Mouse (Mus musculus) gastrocnemius, postnatal 14 days (tissue): ENCODE measurements at regions not wholly inside any gene's neighbourhood (a gene's known extent, or its start where the extent isn't known, plus 50 kb on each side); places are given as distances from the start of the nearest gene placed in this dataset.

Experiments used
- DNase-seq: peaks from one replicate; pipeline ENCODE4 v3.0.0; 2021; ENCODE audit warnings: mixed read lengths
- intact Hi-C: fragments of 180-260 bp; cut with DNase I; formaldehyde crosslinking; loops from one replicate; pipeline ENCODE4 v1.15.1; 2025; ENCODE audit warnings: low total_unique reads

DNA sequence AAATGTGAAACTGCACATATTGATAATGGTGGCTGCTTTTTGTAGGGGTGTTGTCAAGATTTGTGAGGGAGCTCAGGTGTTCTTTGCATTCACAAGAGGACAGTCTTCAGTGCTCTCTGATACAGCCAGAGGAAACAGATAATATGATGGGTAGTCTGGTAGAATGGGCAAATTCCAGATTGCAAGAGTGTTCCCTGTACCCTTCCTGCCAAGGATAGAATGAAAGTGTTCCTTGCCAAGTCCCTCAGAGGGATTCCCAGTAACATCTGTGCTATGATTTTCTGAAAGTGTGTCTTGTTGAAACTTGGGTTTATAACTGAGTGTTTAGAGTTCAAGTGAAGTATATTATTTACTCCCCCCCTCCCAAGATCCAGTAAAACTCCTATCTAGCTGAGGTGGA lies 221.1 kb upstream of the Fam98a start:
- intact Hi-C loops, result no loop called here
- DNase-seq, result no peak

GRCm38 (mm10) chr17:75768654-75769053 lies 216.9 kb upstream of the Fam98a start:
- no peak for DNase-seq
- intact Hi-C loops, result no loop called here

DNA sequence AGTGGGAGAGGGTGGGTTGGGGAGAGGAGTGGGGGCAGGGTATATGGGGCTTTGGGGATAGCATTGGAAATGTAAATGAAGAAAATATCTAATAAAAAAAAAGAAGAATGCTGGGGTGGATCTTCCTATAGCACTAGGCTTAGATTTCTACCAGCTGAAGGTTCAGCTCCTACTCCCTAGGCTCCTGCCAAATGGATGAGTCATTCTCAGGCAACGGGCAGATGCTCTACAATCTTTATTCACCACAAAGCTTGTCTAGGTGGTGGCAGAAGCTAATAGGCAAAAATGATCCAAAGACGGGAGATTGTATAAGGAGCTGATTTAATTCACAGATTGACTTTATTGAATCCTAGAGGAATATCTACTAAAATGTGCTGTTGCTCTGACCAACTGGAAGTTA lies 211.6 kb upstream of the Fam98a start:
- no peak for DNase-seq
- intact Hi-C loops, result no loop called here

DNA sequence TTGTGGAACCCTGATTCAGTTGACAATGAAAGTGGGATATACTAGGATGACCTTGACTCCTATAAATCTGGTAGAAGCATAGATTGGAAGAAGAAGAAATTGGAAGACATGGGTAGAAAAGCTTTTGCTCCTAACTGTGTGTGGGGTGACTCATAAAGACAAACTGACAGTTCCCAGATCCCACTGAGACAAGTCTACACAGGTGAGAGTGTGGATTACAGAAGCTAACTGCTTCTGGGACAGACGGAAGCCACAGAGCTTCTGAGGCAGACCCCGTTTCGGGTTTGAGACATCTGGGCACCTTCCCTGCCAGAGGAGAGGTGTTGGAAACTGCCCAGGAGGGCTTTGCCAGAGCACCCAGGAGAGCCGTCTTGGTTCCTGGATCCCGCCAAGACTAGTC lies 204.7 kb upstream of the Fam98a start:
- intact Hi-C loops, result no loop called here
- DNase-seq, result no peak

DNA sequence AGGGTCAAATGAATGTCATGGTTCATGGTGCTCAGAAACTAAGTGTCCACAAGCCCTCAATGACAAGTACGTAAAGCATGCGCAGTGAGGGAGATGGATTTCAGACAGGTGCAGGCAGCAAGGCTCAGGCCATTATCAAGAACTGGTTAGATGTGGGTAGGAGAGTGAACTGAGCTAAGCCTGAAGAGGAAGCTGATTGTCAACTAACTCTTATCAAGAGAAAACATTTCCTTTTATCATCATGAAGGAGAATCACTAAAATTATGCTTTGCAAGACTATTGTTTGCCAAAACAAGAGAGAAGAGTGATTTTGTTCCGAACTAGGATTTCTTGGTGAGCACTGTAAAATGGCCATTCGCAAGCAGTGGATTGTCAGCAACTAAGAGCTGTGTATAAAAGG lies 164.7 kb upstream of the Fam98a start:
- intact Hi-C loops, result no loop called here

DNA sequence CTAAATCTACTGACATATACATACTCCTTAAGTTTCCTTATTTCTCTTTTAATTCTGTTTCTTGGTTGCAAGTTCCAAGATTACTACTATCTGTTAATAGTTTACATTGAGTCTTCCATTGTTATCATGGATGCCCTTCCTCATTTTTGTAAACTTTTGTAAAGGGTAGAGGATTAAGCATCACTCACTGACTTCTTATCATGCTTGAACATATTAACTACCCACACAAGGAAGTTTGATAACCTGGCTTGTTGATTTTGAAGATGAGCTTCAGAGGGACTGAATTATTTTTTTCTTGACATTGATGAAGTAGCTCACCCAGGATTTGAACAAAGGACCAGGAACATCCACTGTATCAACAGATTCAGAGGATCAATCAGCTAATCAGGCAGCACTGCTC lies 162.8 kb upstream of the Fam98a start:
- DNase-seq, result no peak
- intact Hi-C loops, result no loop called here

More for the DNA sequence above, 164.7 kb upstream of the Fam98a start:
- no peak for DNase-seq

DNA sequence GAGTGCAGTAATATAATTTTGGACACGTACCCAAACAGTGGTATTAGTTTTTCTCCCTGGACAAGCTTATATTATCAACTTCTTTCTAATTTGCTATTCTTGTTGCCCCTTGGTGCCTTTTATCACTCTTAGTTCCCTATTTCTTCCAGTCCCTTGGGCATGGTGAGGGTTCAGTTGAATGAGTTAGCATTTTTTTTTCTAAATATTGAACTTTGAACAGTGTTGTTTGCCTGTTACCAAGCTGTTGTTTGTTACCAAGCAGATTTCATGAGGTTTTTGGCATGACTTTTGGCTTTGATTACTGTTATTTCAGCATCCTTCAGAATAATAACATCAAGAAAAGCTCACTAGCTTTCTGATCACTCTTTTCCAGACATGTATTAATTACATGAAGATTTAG lies 162.3 kb upstream of the Fam98a start:
- intact Hi-C loops, result no loop called here

DNA sequence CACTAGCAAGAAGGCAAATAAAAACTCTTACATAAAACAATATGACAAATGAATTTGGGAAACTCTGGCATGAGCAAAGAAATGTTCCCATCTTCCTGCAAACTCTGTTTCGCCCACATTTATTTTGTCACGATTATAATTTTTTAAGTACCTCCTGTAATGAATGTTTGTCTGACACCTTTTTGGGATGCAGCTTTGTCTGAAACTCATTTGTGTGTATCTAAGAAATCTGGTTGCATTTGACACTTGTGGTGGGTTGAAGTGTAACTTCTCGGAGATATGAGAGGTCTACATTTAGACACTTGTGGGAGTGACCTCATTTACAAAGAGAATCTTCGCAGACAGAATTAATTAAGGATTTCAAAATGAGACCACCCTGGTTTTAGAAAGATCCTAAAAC lies 155.9 kb upstream of the Fam98a start:
- DNase-seq, result no peak
- intact Hi-C loops, result no loop called here

More for the DNA sequence above, 162.3 kb upstream of the Fam98a start:
- DNase-seq, result no peak

DNA sequence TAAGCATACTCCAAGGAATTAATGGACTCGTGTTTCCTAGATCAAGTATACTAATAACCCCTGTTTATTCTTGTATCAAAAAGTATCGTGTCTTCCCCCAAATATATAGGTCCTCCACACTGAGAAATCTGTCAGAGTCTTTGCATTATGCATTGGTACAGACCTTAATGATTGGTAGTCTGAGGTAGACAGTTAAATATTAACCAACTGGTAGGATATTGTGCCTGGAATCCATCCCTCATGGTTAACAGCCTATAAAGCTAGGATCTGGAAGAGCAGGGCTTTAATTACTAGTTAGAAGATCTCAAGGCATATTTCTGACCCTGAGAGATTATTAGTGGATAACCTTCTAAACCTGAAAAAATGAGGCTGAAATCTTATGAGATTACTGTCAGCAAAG lies 153.6 kb upstream of the Fam98a start:
- DNase-seq, result no peak
- intact Hi-C loops, result no loop called here

DNA sequence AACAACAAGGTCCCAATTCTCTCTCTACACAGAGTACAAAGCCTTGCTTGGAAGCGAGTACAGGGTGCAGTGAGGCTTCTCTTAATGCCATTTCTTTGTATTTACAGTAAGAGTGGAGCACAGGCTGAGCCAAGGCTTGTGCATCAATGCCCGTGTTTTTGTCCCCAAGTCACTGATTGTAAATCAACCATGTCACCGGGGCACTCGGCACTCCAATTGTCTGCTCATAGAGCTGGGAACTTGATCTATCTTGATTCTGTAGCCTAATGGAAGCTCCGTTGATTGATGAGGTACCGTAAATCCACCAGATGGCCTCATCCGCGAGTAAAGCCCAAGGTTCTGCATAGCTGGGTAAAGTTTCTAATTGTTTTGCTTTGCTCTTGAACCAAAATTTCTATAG lies 152.1 kb upstream of the Fam98a start:
- no peak for DNase-seq

DNA sequence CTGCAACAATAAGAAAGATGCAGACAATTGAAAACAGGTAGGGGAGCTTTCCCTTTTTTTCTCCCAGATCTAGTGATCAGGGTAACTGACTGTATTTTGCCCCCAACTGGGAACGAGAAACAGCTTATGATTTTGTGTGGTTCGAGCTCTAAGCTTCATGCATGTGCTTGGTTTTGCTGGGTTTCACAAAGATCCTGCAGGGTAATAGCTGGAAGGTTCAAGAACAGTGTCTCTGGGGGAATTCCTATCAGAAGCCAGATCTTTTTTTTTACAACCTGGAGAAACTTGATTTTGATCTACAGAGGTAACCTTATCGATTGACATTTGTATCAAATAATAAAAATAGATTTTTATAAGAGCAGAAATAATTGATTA lies 145.0 kb upstream of the Fam98a start:
- DNase-seq, result no peak
- intact Hi-C loops, result no loop called here

More for the DNA sequence above, 152.1 kb upstream of the Fam98a start:
- intact Hi-C loops, result no loop called here

DNA sequence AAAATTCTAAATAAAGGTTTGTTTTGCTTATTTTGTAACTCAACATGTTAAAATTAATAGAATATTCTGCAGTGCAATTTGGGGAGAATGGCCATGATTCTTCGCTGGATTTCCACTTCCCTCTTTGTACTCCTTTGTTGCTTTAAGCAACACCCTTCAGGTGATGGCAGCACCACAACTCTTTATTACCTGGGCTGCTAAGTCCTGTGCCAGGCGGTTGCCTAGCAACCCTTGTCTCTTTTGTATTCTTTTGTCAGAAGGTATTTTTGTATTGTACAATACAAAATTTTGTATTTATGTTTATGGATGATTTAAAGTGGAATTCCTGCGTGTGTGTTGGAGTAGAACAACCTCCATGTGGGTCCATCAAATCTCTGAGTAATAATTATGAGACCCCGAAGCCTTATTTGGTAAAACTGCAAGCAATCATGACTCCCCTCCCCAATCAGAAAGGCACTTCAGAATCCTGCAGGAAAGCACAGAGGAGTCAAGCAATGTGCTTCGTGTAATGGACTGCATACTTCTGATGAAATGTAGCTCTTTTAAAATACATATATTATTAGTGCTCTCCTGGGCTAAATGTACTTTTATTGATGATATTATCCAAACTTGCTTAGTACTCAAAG lies 144.5 kb upstream of the Fam98a start:
- no peak for DNase-seq
- intact Hi-C loops, result no loop called here

DNA sequence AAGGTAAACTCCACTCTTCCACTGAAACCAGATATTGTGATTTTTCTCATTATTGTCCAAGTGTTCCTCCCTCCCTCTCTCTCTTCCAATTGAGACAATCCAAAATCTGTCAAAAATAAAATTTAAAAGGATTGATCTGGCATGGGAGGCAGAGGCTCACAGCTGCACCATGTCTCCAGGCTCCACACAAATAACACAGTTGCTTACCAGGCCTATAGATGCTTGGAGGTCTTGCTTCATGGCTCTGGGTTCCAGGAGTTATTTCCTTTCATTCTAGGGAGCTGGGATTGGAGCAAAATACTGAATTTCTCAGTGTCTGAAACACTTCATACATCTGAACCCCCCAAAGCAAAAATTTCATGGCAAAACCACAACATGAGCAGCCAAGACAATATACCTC lies 134.2 kb upstream of the Fam98a start:
- no peak for DNase-seq
- intact Hi-C loops, result no loop called here

DNA sequence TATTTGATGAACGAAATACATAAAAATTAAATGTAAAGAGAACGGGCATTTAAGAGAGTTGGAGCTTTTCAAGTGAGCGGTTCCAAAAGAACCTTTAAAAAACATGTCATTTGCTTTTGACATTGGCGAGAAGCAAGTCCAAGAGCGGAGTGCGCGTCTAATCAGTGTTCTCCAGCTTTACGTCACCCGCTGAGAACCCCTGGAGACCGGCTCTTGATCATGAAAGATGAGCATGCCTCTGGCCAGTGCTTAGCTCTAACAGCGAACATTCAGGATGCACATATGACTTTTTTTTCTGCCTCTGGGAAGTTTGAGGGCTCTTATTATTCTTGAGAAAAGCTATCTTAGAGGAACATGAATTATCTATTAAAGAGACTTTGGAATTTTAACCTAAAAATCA lies 95.2 kb upstream of the Fam98a start:
- no peak for DNase-seq
- intact Hi-C loops, result no loop called here

DNA sequence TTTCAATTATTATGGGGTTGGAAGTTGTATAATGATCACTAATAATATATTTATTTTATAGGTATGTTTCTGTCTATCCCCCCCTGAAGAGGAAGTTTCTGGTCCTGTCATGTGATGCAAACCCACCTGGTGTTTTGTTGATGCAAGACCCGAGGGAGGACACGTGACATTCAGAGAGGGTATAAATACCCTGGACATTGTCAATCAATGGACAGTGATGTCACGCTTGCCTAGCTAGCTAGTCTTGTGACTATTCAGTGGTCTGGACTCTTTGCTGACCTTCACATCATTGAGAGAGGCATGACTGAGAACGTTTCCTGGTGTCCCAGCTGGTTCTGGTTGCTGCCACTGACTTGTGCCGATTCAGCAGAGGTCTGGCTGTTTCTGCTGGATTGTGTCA lies 93.0 kb upstream of the Fam98a start:
- intact Hi-C loops, result no loop called here
- DNase-seq, result no peak

GRCm38 (mm10) chr17:75642311-75642710 lies 90.6 kb upstream of the Fam98a start:
- intact Hi-C loops, result no loop called here
- DNase-seq, result no peak

- intact Hi-C loops, result no loop called here
- DNase-seq, result no peak
These were observed 89.3 kb upstream of the Fam98a start for GRCm38 (mm10) chr17:75641010-75641498.

- intact Hi-C loops, result no loop called here
- no peak for DNase-seq
These were observed 88.8 kb upstream of the Fam98a start for GRCm38 (mm10) chr17:75640575-75640974.

GRCm38 (mm10) chr17:75629857-75630256 lies 78.1 kb upstream of the Fam98a start:
- DNase-seq, result no peak
- intact Hi-C loops, result no loop called here

DNA sequence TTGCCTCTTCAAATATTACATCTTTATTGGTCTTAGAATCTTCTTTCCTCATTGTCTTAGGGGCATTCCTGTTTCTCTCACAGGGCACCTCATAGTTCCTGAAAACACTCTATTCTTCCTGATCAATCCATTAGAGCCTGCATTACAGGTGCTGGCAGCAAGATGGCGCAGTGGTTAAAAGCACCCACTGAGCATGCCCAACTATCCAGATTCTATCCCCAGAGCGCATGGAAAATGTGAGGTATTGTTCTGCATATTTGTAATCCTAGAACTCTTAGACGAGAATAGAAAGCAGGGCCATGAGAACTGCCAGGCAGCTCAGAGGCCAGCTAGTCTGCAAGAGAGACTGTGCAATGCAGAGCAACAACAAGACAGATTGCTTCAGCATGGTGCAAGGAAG lies 67.7 kb upstream of the Fam98a start:
- DNase-seq, result no peak
- intact Hi-C loops, result no loop called here

DNA sequence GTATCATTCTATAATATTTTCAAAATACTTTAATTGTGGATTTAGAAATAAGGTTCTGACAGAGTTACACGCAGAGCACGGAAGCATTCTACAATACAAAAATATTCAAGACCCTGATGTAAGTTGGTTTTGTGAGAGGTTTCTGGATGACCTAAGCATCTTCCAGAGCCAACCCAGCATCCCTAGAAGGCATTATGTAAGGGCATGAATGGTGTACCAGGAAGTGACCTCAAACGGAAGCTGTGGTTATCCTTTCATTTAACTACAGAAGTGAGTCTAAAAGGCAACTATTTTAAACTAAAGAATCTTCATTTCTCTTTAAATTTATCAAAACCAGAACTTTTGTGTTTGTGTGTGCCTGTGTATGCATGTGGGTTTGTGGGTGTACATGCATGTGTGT lies 66.8 kb upstream of the Fam98a start:
- no peak for DNase-seq
- intact Hi-C loops, result no loop called here

GRCm38 (mm10) chr17:75617280-75617679 lies 65.5 kb upstream of the Fam98a start:
- intact Hi-C loops, result no loop called here
- no peak for DNase-seq
